Mouse (Mus musculus) brain, embryonic 14.5 days (tissue): ENCODE measurements around the gene Szt2. TPM values are rescaled to one million over a fixed set of nuclear protein-coding genes. Genes with fewer than 3 reads are reported as not detected.

Experiments used
- DNase-seq: peaks from one replicate; pipeline ENCODE4 v3.0.0-alpha.2; 2011; ENCODE audit warnings: low read depth
- CTCF ChIP-seq: fragments of 200-500 bp; IDR thresholded peaks from 2 replicates; pipeline ENCODE4 v1.5.1; 2012; ENCODE audit warnings: inconsistent platforms, mild to moderate bottlenecking, moderate library complexity, borderline replicate concordance; ENCODE audit not compliant: insufficient read depth, insufficient read length; ENCODE audit errors: extremely low read depth
- POLR2A ChIP-seq: fragments of 200-500 bp; IDR thresholded peaks from 2 replicates; pipeline ENCODE4 v1.6.1; 2012; ENCODE audit warnings: mild to moderate bottlenecking, inconsistent platforms, borderline replicate concordance; ENCODE audit not compliant: poor library complexity, insufficient read depth, insufficient read length, severe bottlenecking; ENCODE audit errors: extremely low read depth
- polyA plus RNA-seq: library from polyadenylated mRNA; depleted of rRNA; stranded (reverse); fragments of >200 nt; gene quantifications from 2 replicates; pipeline ENCODE4 v1.2.3, GENCODE M21; 2012

Szt2 gene
- polyA plus RNA-seq, 1 experiment, result 48.7 TPM

GRCm38 (mm10) chr4:118402701-118403100 is 6.4 kb downstream of the Szt2 start:
- no peak for TF ChIP-seq CTCF
- TF ChIP-seq POLR2A, result no peak
- DNase-seq, result no peak

GRCm38 (mm10) chr4:118401918-118402317 is 7.2 kb downstream of the Szt2 start:
- DNase-seq, result no peak
- no peak for TF ChIP-seq CTCF
- TF ChIP-seq POLR2A, result no peak

- no peak for DNase-seq
- TF ChIP-seq POLR2A, result no peak
- no peak for TF ChIP-seq CTCF
These were observed 7.7 kb downstream of the Szt2 start for GRCm38 (mm10) chr4:118401421-118401820.

- TF ChIP-seq CTCF (no peak), POLR2A (no peak)
- DNase-seq, result no peak
These were observed 10.7 kb downstream of the Szt2 start for GRCm38 (mm10) chr4:118398400-118398799.

GRCm38 (mm10) chr4:118396433-118396832 is 12.6 kb downstream of the Szt2 start:
- no peak for TF ChIP-seq POLR2A
- TF ChIP-seq CTCF, result no peak
- no peak for DNase-seq

GRCm38 (mm10) chr4:118395289-118395688 is 13.8 kb downstream of the Szt2 start:
- TF ChIP-seq CTCF, result no peak
- no peak for TF ChIP-seq POLR2A
- no peak for DNase-seq

GRCm38 (mm10) chr4:118394505-118394904 is 14.6 kb downstream of the Szt2 start:
- no peak for DNase-seq
- no peak for TF ChIP-seq POLR2A
- no peak for TF ChIP-seq CTCF

GRCm38 (mm10) chr4:118390146-118390545 is 18.9 kb downstream of the Szt2 start:
- DNase-seq, result no peak
- TF ChIP-seq POLR2A (no peak), CTCF (no peak)

- TF ChIP-seq POLR2A (no peak), CTCF (no peak)
- no peak for DNase-seq
These were observed 21.8 kb downstream of the Szt2 start for GRCm38 (mm10) chr4:118387316-118387715.

- DNase-seq, result no peak
These were observed 25.8 kb downstream of the Szt2 start for GRCm38 (mm10) chr4:118383271-118383670.

GRCm38 (mm10) chr4:118375999-118376398 is 33.1 kb downstream of the Szt2 start:
- no peak for TF ChIP-seq CTCF
- no peak for TF ChIP-seq POLR2A
- DNase-seq, result no peak

More at GRCm38 (mm10) chr4:118383271-118383670, 25.8 kb downstream of the Szt2 start:
- no peak for TF ChIP-seq POLR2A
- TF ChIP-seq CTCF, result no peak

GRCm38 (mm10) chr4:118371822-118372221 is 37.3 kb downstream of the Szt2 start:
- TF ChIP-seq POLR2A (no peak), CTCF (no peak)
- DNase-seq, result no peak
